Mouse (Mus musculus): ENCODE measurements at regions not wholly inside any gene's neighbourhood (a gene's known extent, or its start where the extent isn't known, plus 50 kb on each side); places are given as distances from the start of the nearest gene placed in this dataset.

DNA sequence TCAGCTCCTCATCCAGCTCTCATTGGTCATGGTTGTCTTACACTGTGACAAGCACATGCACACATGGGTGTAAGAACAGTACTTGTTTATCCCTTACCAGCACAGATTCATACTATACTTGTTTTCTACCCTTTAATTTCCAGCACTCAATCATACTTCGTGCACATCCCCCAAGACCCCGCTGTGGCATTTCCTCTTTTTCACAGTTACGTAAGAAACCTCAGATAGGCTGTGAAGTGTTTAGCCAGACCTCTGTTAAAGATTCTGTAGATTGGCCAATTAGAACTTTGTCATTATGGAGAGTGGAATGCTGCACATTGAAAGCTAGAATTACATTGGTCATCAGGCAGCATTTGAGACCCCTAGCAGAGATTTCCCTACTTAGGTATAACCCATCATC lies 305.9 kb upstream of the Kdm8 start:
- no peaks in the 10 kb centered on the region for H3K27me3 ChIP-seq (ENCODE audit: control insufficient read depth, insufficient read depth, low read length)
- H3K4me3 ChIP-seq (replicated peaks; ENCODE audit: low read length), result no peak overlapping the region
- H3K4me2 ChIP-seq (replicated peaks; ENCODE audit: low read depth, low read length, severe bottlenecking), result no peak overlapping the region
- H3K27ac ChIP-seq (replicated peaks; ENCODE audit: low read depth, low read length), result no peak overlapping the region
- 66% methylated on average over 3 of the region's 3 CpGs for WGBS
- H3K4me1 ChIP-seq (ENCODE audit: control insufficient read depth, insufficient read depth, low read length), result no peaks in the 10 kb centered on the region
- no peak overlapping the region for H3K9ac ChIP-seq (ENCODE audit: low read depth, low read length, severe bottlenecking)
- H3K36me3 ChIP-seq (ENCODE audit: control insufficient read depth, insufficient read depth, low read length), result no peaks in the 10 kb centered on the region
- H3K9me3 ChIP-seq (ENCODE audit: control insufficient read depth, low read length), result no peaks in the 10 kb centered on the region
- DNase-seq (ENCODE audit: low spot score), result no peak
- TF ChIP-seq POLR2A (IDR thresholded peaks at IDR 0.05; ENCODE audit: borderline replicate concordance, extremely low read depth, insufficient read depth, insufficient read length), result no peak
- no peak for ATAC-seq (ENCODE audit: low FRiP score, low read depth)

DNA sequence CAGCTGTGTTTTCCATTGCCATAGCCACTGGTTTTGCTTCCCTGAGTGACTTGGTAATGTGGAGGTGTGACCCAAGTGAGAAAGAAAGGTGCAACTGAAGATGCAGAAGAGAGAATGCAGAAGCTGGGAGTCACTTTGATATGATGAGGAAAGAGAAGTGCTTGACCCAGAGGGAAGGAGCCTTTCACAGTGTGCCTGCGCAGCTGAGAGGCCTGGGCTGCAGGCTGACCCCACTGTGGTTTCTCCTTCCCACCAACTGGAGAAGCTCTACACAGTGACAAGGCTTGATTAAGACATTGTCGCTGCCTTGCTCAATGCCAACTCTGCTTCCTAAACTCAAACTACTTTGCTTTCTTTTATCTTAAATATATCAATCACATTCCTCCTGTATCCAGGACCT lies 305.3 kb upstream of the Kdm8 start:
- TF ChIP-seq POLR2A (IDR thresholded peaks at IDR 0.05; ENCODE audit: borderline replicate concordance, extremely low read depth, insufficient read depth, insufficient read length), result no peak
- DNase-seq (ENCODE audit: low spot score) (no peak), ATAC-seq (ENCODE audit: low FRiP score, low read depth) (no peak)
- H3K27me3 ChIP-seq (ENCODE audit: control insufficient read depth, insufficient read depth, low read length), result no peaks in the 10 kb centered on the region
- 83% methylated on average over 2 of the region's 2 CpGs for WGBS
- H3K4me3 ChIP-seq (replicated peaks; ENCODE audit: low read length), result no peak overlapping the region
- no peaks in the 10 kb centered on the region for H3K36me3 ChIP-seq (ENCODE audit: control insufficient read depth, insufficient read depth, low read length)
- H3K9me3 ChIP-seq (ENCODE audit: control insufficient read depth, low read length), result no peaks in the 10 kb centered on the region
- H3K9ac ChIP-seq (ENCODE audit: low read depth, low read length, severe bottlenecking), result no peak overlapping the region
- no peaks in the 10 kb centered on the region for H3K4me1 ChIP-seq (ENCODE audit: control insufficient read depth, insufficient read depth, low read length)
- H3K4me2 ChIP-seq (replicated peaks; ENCODE audit: low read depth, low read length, severe bottlenecking), result no peak overlapping the region
- no peak overlapping the region for H3K27ac ChIP-seq (replicated peaks; ENCODE audit: low read depth, low read length)

GRCm38 (mm10) chr7:125140854-125141253 lies 303.6 kb upstream of the Kdm8 start:
- DNase-seq (ENCODE audit: low spot score) (no peak), ATAC-seq (ENCODE audit: low FRiP score, low read depth) (no peak)
- Histone ChIP-seq H3K9me3 (ENCODE audit: control insufficient read depth, low read length) (no peaks in the 10 kb centered on the region), H3K4me2 (replicated peaks; ENCODE audit: low read depth, low read length, severe bottlenecking) (no peak overlapping the region), H3K36me3 (ENCODE audit: control insufficient read depth, insufficient read depth, low read length) (no peaks in the 10 kb centered on the region), H3K4me3 (replicated peaks; ENCODE audit: low read length) (no peak overlapping the region), H3K27ac (replicated peaks; ENCODE audit: low read depth, low read length) (no peak overlapping the region), H3K4me1 (ENCODE audit: control insufficient read depth, insufficient read depth, low read length) (no peaks in the 10 kb centered on the region), H3K27me3 (ENCODE audit: control insufficient read depth, insufficient read depth, low read length) (no peaks in the 10 kb centered on the region), H3K9ac (ENCODE audit: low read depth, low read length, severe bottlenecking) (no peak overlapping the region)
- TF ChIP-seq POLR2A (IDR thresholded peaks at IDR 0.05; ENCODE audit: borderline replicate concordance, extremely low read depth, insufficient read depth, insufficient read length), result no peak
- 21% methylated on average over 3 of the region's 3 CpGs for WGBS

DNA sequence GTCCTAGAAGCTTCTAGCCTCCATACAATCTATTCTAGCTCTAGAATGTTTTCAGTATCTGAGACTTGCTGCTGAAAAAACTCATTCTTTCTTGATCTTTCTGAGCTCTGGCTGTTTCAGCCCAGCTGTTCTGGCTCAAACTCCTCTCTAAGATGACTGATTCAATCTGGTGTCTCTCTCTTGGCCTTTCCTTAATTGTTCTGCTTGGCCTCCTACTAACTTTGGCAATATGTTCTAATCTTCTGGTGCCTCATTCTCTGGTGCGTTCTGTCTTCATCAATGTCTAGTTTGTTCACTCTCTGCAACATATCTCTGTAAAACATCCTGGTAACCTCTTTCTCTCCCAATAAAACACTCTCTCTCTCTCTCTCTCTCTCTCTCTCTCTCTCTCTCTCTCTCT lies 302.6 kb upstream of the Kdm8 start:
- H3K9ac ChIP-seq (ENCODE audit: low read depth, low read length, severe bottlenecking), result no peak overlapping the region
- WGBS, result 80% methylated on average over 1 of the region's 1 CpGs
- no peaks in the 10 kb centered on the region for H3K4me1 ChIP-seq (ENCODE audit: control insufficient read depth, insufficient read depth, low read length)
- ATAC-seq (ENCODE audit: low FRiP score, low read depth) (no peak), DNase-seq (ENCODE audit: low spot score) (no peak)
- H3K36me3 ChIP-seq (ENCODE audit: control insufficient read depth, insufficient read depth, low read length), result no peaks in the 10 kb centered on the region
- no peak overlapping the region for H3K27ac ChIP-seq (replicated peaks; ENCODE audit: low read depth, low read length)
- H3K4me3 ChIP-seq (replicated peaks; ENCODE audit: low read length), result no peak overlapping the region
- no peak for TF ChIP-seq POLR2A (IDR thresholded peaks at IDR 0.05; ENCODE audit: borderline replicate concordance, extremely low read depth, insufficient read depth, insufficient read length)
- H3K4me2 ChIP-seq (replicated peaks; ENCODE audit: low read depth, low read length, severe bottlenecking), result no peak overlapping the region
- no peaks in the 10 kb centered on the region for H3K27me3 ChIP-seq (ENCODE audit: control insufficient read depth, insufficient read depth, low read length)
- no peaks in the 10 kb centered on the region for H3K9me3 ChIP-seq (ENCODE audit: control insufficient read depth, low read length)

DNA sequence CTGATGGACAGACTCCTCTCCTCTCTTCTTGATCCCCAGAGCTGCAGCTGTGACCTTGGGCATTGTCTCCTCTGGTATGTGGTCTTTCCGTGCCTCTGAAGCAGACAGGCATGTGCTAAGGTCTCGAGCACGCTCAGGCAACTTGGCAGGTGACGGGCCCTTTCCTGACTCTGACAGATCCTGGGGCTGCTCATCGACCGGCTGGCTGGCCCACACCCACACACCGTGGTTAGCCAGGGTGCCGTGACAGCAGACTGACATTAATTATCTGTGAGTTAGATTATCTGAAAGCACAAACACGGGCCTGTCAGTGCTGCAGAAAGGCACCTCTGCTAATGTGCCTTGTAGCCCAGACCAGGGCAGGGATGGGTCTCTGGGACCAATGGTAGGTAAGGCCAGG lies 298.5 kb upstream of the Kdm8 start:
- no peak for TF ChIP-seq POLR2A (IDR thresholded peaks at IDR 0.05; ENCODE audit: borderline replicate concordance, extremely low read depth, insufficient read depth, insufficient read length)
- no peak for DNase-seq (ENCODE audit: low spot score)
- ATAC-seq (ENCODE audit: low FRiP score, low read depth), result no peak
- Histone ChIP-seq H3K27ac (replicated peaks; ENCODE audit: low read depth, low read length) (no peak overlapping the region), H3K27me3 (ENCODE audit: control insufficient read depth, insufficient read depth, low read length) (no peaks in the 10 kb centered on the region), H3K36me3 (ENCODE audit: control insufficient read depth, insufficient read depth, low read length) (no peaks in the 10 kb centered on the region), H3K9me3 (ENCODE audit: control insufficient read depth, low read length) (no peaks in the 10 kb centered on the region), H3K4me3 (replicated peaks; ENCODE audit: low read length) (no peak overlapping the region), H3K4me2 (replicated peaks; ENCODE audit: low read depth, low read length, severe bottlenecking) (no peak overlapping the region), H3K4me1 (ENCODE audit: control insufficient read depth, insufficient read depth, low read length) (no peaks in the 10 kb centered on the region), H3K9ac (ENCODE audit: low read depth, low read length, severe bottlenecking) (no peak overlapping the region)
- 34% methylated on average over 9 of the region's 9 CpGs for WGBS

DNA sequence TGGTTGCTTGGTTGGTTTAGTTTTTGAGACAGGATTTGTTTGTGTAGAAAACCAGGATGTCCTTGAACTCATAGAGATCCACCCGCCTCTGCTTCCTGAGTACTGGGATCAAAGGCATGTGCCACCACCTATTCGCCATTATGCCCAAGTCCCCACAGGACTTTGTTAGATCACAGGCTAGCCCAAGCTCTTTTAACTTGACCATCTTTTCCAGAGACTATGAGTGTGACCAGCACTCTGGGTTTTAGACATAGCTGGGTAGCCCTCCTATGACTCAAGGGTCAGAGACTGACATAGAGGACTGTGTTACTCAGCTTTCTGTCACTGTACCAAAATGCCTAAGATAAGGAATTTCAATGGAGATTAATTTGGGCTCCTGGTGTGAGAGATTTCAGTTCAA lies 295.3 kb upstream of the Kdm8 start:
- no peak overlapping the region for H3K27ac ChIP-seq (replicated peaks; ENCODE audit: low read depth, low read length)
- H3K4me1 ChIP-seq (ENCODE audit: control insufficient read depth, insufficient read depth, low read length), result no peaks in the 10 kb centered on the region
- no peak for ATAC-seq (ENCODE audit: low FRiP score, low read depth)
- no peaks in the 10 kb centered on the region for H3K9me3 ChIP-seq (ENCODE audit: control insufficient read depth, low read length)
- no peak overlapping the region for H3K4me3 ChIP-seq (replicated peaks; ENCODE audit: low read length)
- H3K4me2 ChIP-seq (replicated peaks; ENCODE audit: low read depth, low read length, severe bottlenecking), result no peak overlapping the region
- no peaks in the 10 kb centered on the region for H3K36me3 ChIP-seq (ENCODE audit: control insufficient read depth, insufficient read depth, low read length)
- H3K9ac ChIP-seq (ENCODE audit: low read depth, low read length, severe bottlenecking), result no peak overlapping the region
- no peaks in the 10 kb centered on the region for H3K27me3 ChIP-seq (ENCODE audit: control insufficient read depth, insufficient read depth, low read length)
- DNase-seq (ENCODE audit: low spot score), result no peak
- TF ChIP-seq POLR2A (IDR thresholded peaks at IDR 0.05; ENCODE audit: borderline replicate concordance, extremely low read depth, insufficient read depth, insufficient read length), result no peak
- WGBS, result 89% methylated on average over 2 of the region's 2 CpGs

Measured in limb, embryonic 14.5 days (tissue).